9 mouse cellular contexts compared by ENCODE assay signal in genomic region chr3:88513546-88514115, GRCm38 (mm10). TPM values are rescaled to one million over a fixed set of nuclear protein-coding genes. Genes with fewer than 3 reads are reported as not detected.
DNase-seq lines count a peak whose midpoint lies in the region; ATAC-seq and TF ChIP-seq lines count a peak whose summit lies in the region.
"Had no signal": no experiment of that assay in that cellular context is flagged by ENCODE, and none has a peak within 500 bp of the region (broad histone marks: within the 10 kb centered on the region; RNA-seq: fewer than 3 reads in every experiment).

No protein-coding gene starts in this region.

- no peaks in the 10 kb centered on the region for H3K27me3 ChIP-seq in heart, embryonic 16.5 days (ENCODE audit: control insufficient read depth, insufficient read depth, low read length)

- no peaks in the 10 kb centered on the region for H3K9me3 ChIP-seq in heart, embryonic 16.5 days (replicated peaks; ENCODE audit: control insufficient read depth, low read length)

- no peak for TF ChIP-seq POLR2A in embryonic fibroblast, embryonic 13.5 days (IDR thresholded peaks at IDR 0.05; ENCODE audit: low read depth, low read length)

- ATAC-seq in heart, embryonic 16.5 days (replicated peaks; ENCODE audit: extremely low read depth, insufficient read depth, low FRiP score): no peak
- ATAC-seq in cerebellum, adult (ENCODE audit: insufficient number of reproducible peaks, low FRiP score, low TSS enrichment): no peak

- no peak for DNase-seq in heart, adult 9 months (ENCODE audit: low spot score in 2 of 2)
- peak; percentile 84 for DNase-seq in CD4-positive helper T cell, adult 2 months (ENCODE audit: low read depth, low spot score)
- DNase-seq in monocyte, adult 2 months (ENCODE audit: low read depth in 1 of 2, low spot score in 2 of 2): peak; percentile 28 to 48
- DNase-seq in Muller cell, postnatal 12 days (ENCODE audit: inconsistent ontology term): no peak
- DNase-seq in left cerebral cortex, adult 2 months (ENCODE audit: extremely low spot score in 1 of 2, low spot score in 2 of 2): no peak

- intact Hi-C loops in left cerebral cortex, adult 2 months (cut with DNase I): no loop called here

- no peaks in the 10 kb centered on the region for H3K36me3 ChIP-seq in heart, embryonic 16.5 days (ENCODE audit: control insufficient read depth, insufficient read depth)

- peaks cover 37% of the 10 kb centered on the region for H3K4me1 ChIP-seq in heart, embryonic 16.5 days (ENCODE audit: control insufficient read depth, insufficient read depth, low read length)
- H3K4me1 ChIP-seq in embryonic fibroblast, embryonic 13.5 days (ENCODE audit: control insufficient read depth, insufficient read depth, low read length): peaks cover 27% of the 10 kb centered on the region

- H3K9ac ChIP-seq in heart, embryonic 16.5 days (ENCODE audit: low read length): peak overlapping the region; percentile 30; the same call in 1 of the 2 replicates

- H3K4me2 ChIP-seq in heart, embryonic 16.5 days (ENCODE audit: low read depth, low read length): no peak overlapping the region

- no peak for TF ChIP-seq CTCF in embryonic fibroblast, embryonic 13.5 days (IDR thresholded peaks at IDR 0.05; ENCODE audit: borderline replicate concordance, insufficient read depth, low read length)
- no peak for TF ChIP-seq CTCF in left cerebral cortex, adult 2 months (IDR thresholded peaks at IDR 0.05)

- H3K4me3 ChIP-seq in heart, embryonic 16.5 days (ENCODE audit: low read length): no peak overlapping the region
- H3K4me3 ChIP-seq in embryonic fibroblast, embryonic 13.5 days (ENCODE audit: insufficient read depth, low read length): no peak overlapping the region
- no peak overlapping the region for H3K4me3 ChIP-seq in left cerebral cortex, adult 2 months

- H3K27ac ChIP-seq in heart, embryonic 16.5 days (ENCODE audit: low read length): peak overlapping the region; percentile 48; the same call in 1 of the 2 replicates
- peak overlapping the region; percentile 45 for H3K27ac ChIP-seq in embryonic fibroblast, embryonic 13.5 days (ENCODE audit: insufficient read depth, low read length)
- no peak overlapping the region for H3K27ac ChIP-seq in left cerebral cortex, adult 2 months

- WGBS in heart, embryonic 16.5 days: 76% methylated on average over 7 of the region's 7 CpGs

RNA-seq across cellular contexts. Expression of gene Lmna, which starts 3.9 kb away (rescaled TPM):
- 127 and 129 TPM in 2 replicates for polyA plus RNA-seq in heart, embryonic 16.5 days (2015; fragmentation: Nextera tagmentation; extraction: Ambion mirVana)
- polyA plus RNA-seq in embryonic fibroblast, embryonic 13.5 days (2011; ENCODE audit: insufficient read length, low read depth, missing spikeins): 401 and 426 TPM in 2 replicates
- 10 to 100 TPM; 59.3 to 61.7 TPM for total RNA-seq in left cerebral cortex, adult 2 months (2021)

RNA-seq across cellular contexts. Expression of gene Mex3a, which starts 18.6 kb away (rescaled TPM):
- 5.3 and 5.7 TPM in 2 replicates for polyA plus RNA-seq in heart, embryonic 16.5 days (2015; fragmentation: Nextera tagmentation; extraction: Ambion mirVana)
- polyA plus RNA-seq in embryonic fibroblast, embryonic 13.5 days (2011; ENCODE audit: insufficient read length, low read depth, missing spikeins): 25.7 and 33.6 TPM in 2 replicates
- 1 to 10 TPM; 3.2 TPM for total RNA-seq in left cerebral cortex, adult 2 months (2021)

RNA-seq across cellular contexts. Expression of gene Rab25, which starts 34.5 kb away (rescaled TPM):
- polyA plus RNA-seq in heart, embryonic 16.5 days (2015; fragmentation: Nextera tagmentation; extraction: Ambion mirVana): 2.2 and 5.2 TPM in 2 replicates
- polyA plus RNA-seq in embryonic fibroblast, embryonic 13.5 days (2011; ENCODE audit: insufficient read length, low read depth, missing spikeins): not detected in 2 replicates
- not detected for total RNA-seq in left cerebral cortex, adult 2 months (2021)
- total RNA-seq: hematopoietic stem cell, adult 5-6 weeks had no signal

RNA-seq across cellular contexts. Expression of gene Lamtor2, which starts 39.2 kb away (rescaled TPM):
- polyA plus RNA-seq in heart, embryonic 16.5 days (2015; fragmentation: Nextera tagmentation; extraction: Ambion mirVana): 136 and 139 TPM in 2 replicates
- polyA plus RNA-seq in embryonic fibroblast, embryonic 13.5 days (2011; ENCODE audit: insufficient read length, low read depth, missing spikeins): 74.4 and 81.1 TPM in 2 replicates
- 10 to 100 TPM; 98.3 to 99.1 TPM for total RNA-seq in left cerebral cortex, adult 2 months (2021)

RNA-seq across cellular contexts. Expression of gene Ubqln4, which starts 39.9 kb away (rescaled TPM):
- 28.8 and 32.0 TPM in 2 replicates for polyA plus RNA-seq in heart, embryonic 16.5 days (2015; fragmentation: Nextera tagmentation; extraction: Ambion mirVana)
- 38.5 and 50.4 TPM in 2 replicates for polyA plus RNA-seq in embryonic fibroblast, embryonic 13.5 days (2011; ENCODE audit: insufficient read length, low read depth, missing spikeins)
- 100 to 1,000 TPM; 137 to 148 TPM for total RNA-seq in left cerebral cortex, adult 2 months (2021)

Comparison
In these comparisons a context has a peak if more than half of its experiments do, and no peak if none do; other contexts are left out.
1. DNase-seq: peak in CD4-positive helper T cell, adult 2 months (single experiment) and monocyte, adult 2 months (2 of 2); none in heart, adult 9 months (0 of 2), Muller cell, postnatal 12 days (single experiment) and left cerebral cortex, adult 2 months (0 of 2).